Mouse (Mus musculus) forebrain, embryonic 13.5 days (tissue): ENCODE data around the gene Gm13696. TPM values are rescaled to one million over a fixed set of nuclear protein-coding genes. Genes with fewer than 3 reads are reported as not detected.
"Not testable (repeated sequence)": the region's sequence is repeated elsewhere in the genome, so short reads cannot be mapped to it uniquely, and the experiment has no call there.

Experiments used
- ATAC-seq: fragments of 200-750 bp; cut with Nextera tagmentation; 2 replicates; pipeline ENCODE4 v1.8.0; 2017
- H3K27ac ChIP-seq: fragments of 300-500 bp; sonication (generic); 2 replicates; pipeline ENCODE4 v1.5.1; 2015; ENCODE audit warnings: inconsistent platforms, mild to moderate bottlenecking, moderate library complexity
- H3K27me3 ChIP-seq: fragments of 300-500 bp; sonication (generic); 2 replicates; pipeline ENCODE4 v1.6.1; 2015; ENCODE audit warnings: mild to moderate bottlenecking, inconsistent platforms
- H3K36me3 ChIP-seq: fragments of 300-500 bp; sonication (generic); 2 replicates; pipeline ENCODE4 v1.6.1; 2015; ENCODE audit warnings: mild to moderate bottlenecking, inconsistent platforms; ENCODE audit not compliant: poor library complexity, severe bottlenecking
- H3K4me1 ChIP-seq: fragments of 300-500 bp; sonication (generic); 2 replicates; pipeline ENCODE4 v1.6.1; 2015; ENCODE audit warnings: inconsistent platforms
- H3K4me2 ChIP-seq: fragments of 300-500 bp; sonication (generic); 2 replicates; pipeline ENCODE4 v1.6.1; 2015; ENCODE audit warnings: inconsistent platforms, mild to moderate bottlenecking, moderate library complexity
- H3K4me3 ChIP-seq: fragments of 300-500 bp; sonication (generic); 2 replicates; pipeline ENCODE4 v1.5.1; 2015; ENCODE audit warnings: mild to moderate bottlenecking, inconsistent platforms
- H3K9ac ChIP-seq: fragments of 300-500 bp; sonication (generic); 2 replicates; pipeline ENCODE4 v1.6.1; 2015; ENCODE audit warnings: mild to moderate bottlenecking, inconsistent platforms
- H3K9me3 ChIP-seq: fragments of 300-500 bp; sonication (generic); replicated peaks from 2 replicates; pipeline ENCODE4 v1.6.1; 2016; ENCODE audit warnings: inconsistent platforms
- WGBS: fragments of 180-500 bp; shearing (Covaris S2); methylation state at CpG from one replicate; pipeline ENCODE4 v1.1.7; 2015; 5-methylcytosine and 5-hydroxymethylcytosine counted together
- polyA plus RNA-seq: library from polyadenylated mRNA; unstranded; fragments of >200 nt; fragmentation: Nextera tagmentation; extraction: Ambion mirVana; gene quantifications from 2 replicates; pipeline ENCODE4 v1.2.1, GENCODE M21; 2015

Gene Gm13696
- polyA plus RNA-seq, 1 experiment from 2014 or later, result not detected

DNA sequence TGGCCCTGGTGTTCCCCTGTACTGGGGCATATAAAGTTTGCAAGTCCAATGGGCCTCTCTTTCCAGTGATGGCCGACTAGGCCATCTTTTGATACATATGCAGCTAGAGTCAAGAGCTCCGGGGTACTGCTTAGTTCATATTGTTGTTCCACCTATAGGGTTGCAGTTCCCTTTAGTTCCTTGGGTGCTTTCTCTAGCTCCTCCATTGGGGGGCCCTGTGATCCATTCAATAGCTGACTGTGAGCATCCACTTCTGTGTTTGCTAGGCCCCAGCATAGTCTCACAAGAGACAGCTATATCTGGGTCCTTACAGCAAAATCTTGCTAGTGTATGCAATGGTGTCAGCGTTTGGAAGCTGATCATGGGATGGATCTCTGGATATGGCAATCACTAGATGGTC lies 21.6 kb downstream of the Gm13696 start:
- not testable (repeated sequence) for ATAC-seq, H3K36me3 ChIP-seq, H3K4me3 ChIP-seq, H3K9ac ChIP-seq, H3K4me2 ChIP-seq, H3K4me1 ChIP-seq, H3K27ac ChIP-seq, H3K27me3 ChIP-seq, H3K9me3 ChIP-seq
- no CpG with 5 or more reads among the region's 3 CpGs for WGBS

DNA sequence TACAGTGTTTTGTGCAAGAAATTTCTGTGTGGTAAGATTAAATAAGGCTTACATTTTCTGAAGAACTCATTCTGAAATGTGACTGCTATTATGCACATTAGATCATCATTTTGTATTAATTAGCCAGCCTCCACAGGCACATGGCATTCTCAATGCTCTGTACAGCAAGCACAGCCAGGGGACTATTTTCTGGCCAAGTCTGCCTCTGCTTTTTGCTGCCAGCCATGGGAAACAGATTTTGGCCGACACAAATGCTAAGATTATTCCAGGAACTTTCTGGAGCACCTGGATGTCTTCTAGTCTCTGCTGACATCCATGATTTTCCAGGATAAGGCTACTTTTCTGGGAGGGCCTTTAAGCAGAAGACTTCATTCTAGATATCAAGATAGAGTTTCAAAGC lies 36.0 kb downstream of the Gm13696 start:
- no peaks in the 10 kb centered on the region for H3K27me3 ChIP-seq
- WGBS, result 51% methylated on average over 1 of the region's 1 CpGs
- H3K9ac ChIP-seq, result no peak overlapping the region
- no peak overlapping the region for H3K4me2 ChIP-seq
- no peaks in the 10 kb centered on the region for H3K4me1 ChIP-seq
- H3K9me3 ChIP-seq, result no peaks in the 10 kb centered on the region
- no peak overlapping the region for H3K4me3 ChIP-seq
- no peak overlapping the region for H3K27ac ChIP-seq
- ATAC-seq, result 0 out of 2 replicates have a peak, but pooled peaks have one; percentile 65
- H3K36me3 ChIP-seq, result no peaks in the 10 kb centered on the region

DNA sequence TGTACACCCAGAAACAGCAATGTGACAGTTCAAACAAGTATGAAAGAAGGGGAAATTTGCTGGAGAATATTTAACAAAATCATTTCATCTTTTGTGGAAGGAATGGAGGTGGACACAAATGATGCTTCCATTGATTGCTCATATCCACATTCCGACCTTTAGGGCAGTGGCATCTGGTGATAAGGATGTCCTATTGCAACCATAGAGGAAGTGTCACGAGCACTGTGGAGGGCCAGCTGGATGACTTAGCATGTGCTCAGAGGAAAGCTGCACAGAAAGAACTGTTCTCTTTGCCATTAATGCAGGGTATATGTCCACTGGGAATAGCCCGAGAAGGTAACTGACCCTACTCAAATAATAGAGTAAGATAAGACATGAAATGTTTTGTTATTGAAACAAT lies 36.9 kb downstream of the Gm13696 start:
- Histone ChIP-seq H3K9ac (no peak overlapping the region), H3K36me3 (no peaks in the 10 kb centered on the region)
- WGBS, result 87% methylated on average over 3 of the region's 3 CpGs

DNA sequence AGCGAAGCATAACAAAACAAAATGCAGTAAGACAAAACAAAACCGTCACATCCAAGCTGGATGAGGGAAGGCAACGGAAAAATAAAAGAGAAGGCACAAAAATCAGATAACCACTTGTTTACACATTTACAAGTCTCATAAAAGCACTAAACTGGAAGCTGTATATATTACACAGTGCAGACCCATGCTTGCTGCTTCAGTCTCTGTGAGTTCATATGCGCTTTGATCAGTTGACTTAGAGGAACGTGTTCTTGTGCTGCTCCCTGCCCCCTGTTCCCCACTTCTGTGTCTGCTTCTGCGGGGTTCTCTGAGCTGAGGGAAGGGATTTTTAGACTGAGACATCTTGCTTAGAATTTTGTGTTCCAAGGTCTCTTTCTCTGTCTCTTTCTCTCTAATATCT lies 41.6 kb downstream of the Gm13696 start:
- H3K4me3 ChIP-seq, result no peak overlapping the region
- no peak overlapping the region for H3K4me2 ChIP-seq
- WGBS, result 73% methylated on average over 6 of the region's 6 CpGs
- no peaks in the 10 kb centered on the region for H3K27me3 ChIP-seq
- H3K9me3 ChIP-seq, result no peaks in the 10 kb centered on the region
- H3K36me3 ChIP-seq, result no peaks in the 10 kb centered on the region
- H3K27ac ChIP-seq, result no peak overlapping the region
- H3K4me1 ChIP-seq, result no peaks in the 10 kb centered on the region
- ATAC-seq, result no peak
- H3K9ac ChIP-seq, result no peak overlapping the region

More for the DNA sequence above, 36.9 kb downstream of the Gm13696 start:
- Histone ChIP-seq H3K4me1 (no peaks in the 10 kb centered on the region), H3K27me3 (no peaks in the 10 kb centered on the region), H3K4me2 (no peak overlapping the region), H3K9me3 (no peaks in the 10 kb centered on the region), H3K4me3 (no peak overlapping the region), H3K27ac (no peak overlapping the region)
- no peak for ATAC-seq

DNA sequence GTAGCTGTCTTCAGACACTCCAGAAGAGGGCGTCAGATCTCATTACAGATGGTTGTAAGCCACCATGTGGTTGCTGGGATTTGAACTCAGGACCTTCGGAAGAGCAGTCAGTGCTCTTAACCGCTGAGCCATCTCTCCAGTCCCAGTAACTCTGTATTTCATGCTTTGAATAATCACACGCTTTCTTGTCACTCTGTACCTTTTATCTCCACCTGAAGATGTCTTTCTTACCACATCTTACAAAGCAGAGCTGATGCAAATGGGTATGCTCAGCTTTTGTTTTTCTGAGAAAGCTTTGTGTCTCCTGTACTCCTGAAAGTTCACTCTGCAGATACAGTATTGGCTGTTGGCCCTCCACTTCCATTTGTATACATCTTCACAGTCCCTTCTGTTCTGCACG lies 43.4 kb downstream of the Gm13696 start:
- not testable (repeated sequence) for H3K9me3 ChIP-seq, H3K4me3 ChIP-seq, H3K9ac ChIP-seq, H3K27me3 ChIP-seq, H3K27ac ChIP-seq, ATAC-seq, H3K36me3 ChIP-seq, H3K4me1 ChIP-seq, H3K4me2 ChIP-seq
- 80% methylated on average over 5 of the region's 5 CpGs for WGBS

- H3K4me3 ChIP-seq, result no peak overlapping the region
- H3K27me3 ChIP-seq, result no peaks in the 10 kb centered on the region
- no peak for ATAC-seq
- H3K4me2 ChIP-seq, result no peak overlapping the region
- WGBS, result 87% methylated on average over 3 of the region's 3 CpGs
- no peaks in the 10 kb centered on the region for H3K36me3 ChIP-seq
- no peak overlapping the region for H3K9ac ChIP-seq
- no peak overlapping the region for H3K27ac ChIP-seq
- H3K9me3 ChIP-seq, result no peaks in the 10 kb centered on the region
- H3K4me1 ChIP-seq, result no peaks in the 10 kb centered on the region
Measured at GRCm38 (mm10) chr2:84018330-84018729, 45.4 kb downstream of the Gm13696 start.

DNA sequence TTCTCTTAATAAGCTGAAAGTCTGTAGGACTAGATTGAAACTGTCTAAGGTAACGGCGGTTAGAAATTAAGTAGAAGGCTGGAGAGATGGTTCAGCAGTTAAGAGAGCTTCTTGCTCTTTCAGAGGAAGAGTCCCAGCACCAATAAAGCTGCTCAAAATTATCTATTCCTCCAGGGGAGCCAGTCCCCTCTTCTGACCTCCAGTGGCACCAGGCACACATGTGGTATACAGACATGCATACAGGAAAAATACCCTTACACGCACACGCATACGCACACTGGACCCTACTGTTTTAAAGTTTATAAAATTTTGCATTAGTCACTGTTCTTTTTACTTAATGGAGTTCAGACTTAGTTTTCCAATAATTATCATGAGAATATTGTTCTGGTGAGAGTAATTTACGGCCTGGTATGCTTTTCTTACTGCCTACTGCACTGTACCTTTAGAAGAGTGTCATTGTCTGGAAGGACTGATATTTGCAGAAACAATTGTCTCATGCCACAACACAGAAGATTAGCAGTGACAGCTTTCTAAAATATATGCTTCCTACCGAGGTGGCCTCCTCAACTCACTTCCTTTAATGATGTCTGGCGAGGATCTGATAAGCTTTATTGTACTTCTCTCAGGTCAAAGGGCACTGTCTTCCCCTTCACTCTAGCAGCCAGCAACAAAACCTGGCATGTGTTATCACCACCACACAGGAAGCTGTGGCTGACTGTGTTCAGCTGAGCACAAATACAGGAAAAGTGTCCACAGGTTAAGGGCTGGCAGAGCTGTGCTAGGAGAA lies 46.8 kb downstream of the Gm13696 start:
- no peak for ATAC-seq
- H3K9ac ChIP-seq, result no peak overlapping the region
- H3K4me2 ChIP-seq, result no peak overlapping the region
- H3K36me3 ChIP-seq, result no peaks in the 10 kb centered on the region
- H3K27ac ChIP-seq, result no peak overlapping the region
- no peaks in the 10 kb centered on the region for H3K9me3 ChIP-seq
- no peaks in the 10 kb centered on the region for H3K27me3 ChIP-seq
- H3K4me1 ChIP-seq, result no peaks in the 10 kb centered on the region
- no peak overlapping the region for H3K4me3 ChIP-seq
- WGBS, result 81% methylated on average over 8 of the region's 8 CpGs

DNA sequence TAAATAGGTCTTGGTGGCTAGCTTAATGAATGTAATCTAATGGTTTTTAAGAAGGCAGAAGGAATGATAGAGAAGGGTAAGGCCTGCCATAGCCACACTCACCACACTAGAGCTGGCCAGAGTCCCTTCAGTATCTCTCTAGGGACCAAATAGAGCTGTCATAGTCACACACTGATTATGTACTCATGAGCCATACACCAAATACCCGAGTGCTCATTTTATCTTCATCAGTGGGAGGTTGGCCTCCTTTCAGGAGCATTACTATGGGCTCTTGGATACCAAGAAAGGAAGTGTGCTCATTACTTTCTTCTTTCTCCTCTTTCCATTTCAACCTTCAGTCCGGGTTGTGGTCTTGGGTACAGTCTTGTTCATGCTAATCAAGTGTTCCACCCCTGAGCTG lies 49.0 kb downstream of the Gm13696 start:
- Histone ChIP-seq H3K9me3 (no peaks in the 10 kb centered on the region), H3K9ac (no peak overlapping the region), H3K27me3 (no peaks in the 10 kb centered on the region), H3K4me1 (no peaks in the 10 kb centered on the region; the same call in 1 of the 2 replicates), H3K4me2 (no peak overlapping the region), H3K36me3 (no peaks in the 10 kb centered on the region), H3K27ac (no peak overlapping the region), H3K4me3 (no peak overlapping the region)
- WGBS, result 71% methylated on average over 2 of the region's 2 CpGs
- ATAC-seq, result no peak

DNA sequence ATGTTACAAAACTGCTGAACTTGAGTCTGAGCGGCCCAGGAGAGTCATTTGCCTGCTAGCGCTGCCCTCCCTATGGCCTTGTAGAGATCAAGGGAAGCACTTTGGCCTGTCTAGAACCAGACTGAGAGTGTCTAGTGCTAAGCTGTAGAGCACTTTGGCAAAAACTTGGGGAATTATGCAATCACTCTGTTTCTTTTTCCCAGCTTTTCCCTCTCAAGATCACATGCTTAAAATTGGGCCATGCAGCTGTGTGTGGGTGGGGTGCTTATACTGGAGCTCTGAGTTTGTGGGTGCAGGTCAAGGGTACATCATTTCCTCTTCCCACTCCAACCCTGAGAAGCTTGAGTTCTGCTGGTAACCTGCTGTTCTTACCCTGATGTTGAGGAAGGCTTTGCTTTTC lies 50.0 kb downstream of the Gm13696 start:
- WGBS, result 96% methylated on average over 2 of the region's 2 CpGs
- Histone ChIP-seq H3K4me1 (no peaks in the 10 kb centered on the region; the same call in 1 of the 2 replicates), H3K9ac (no peak overlapping the region), H3K27ac (no peak overlapping the region), H3K9me3 (no peaks in the 10 kb centered on the region), H3K27me3 (no peaks in the 10 kb centered on the region), H3K4me2 (no peak overlapping the region), H3K4me3 (no peak overlapping the region), H3K36me3 (no peaks in the 10 kb centered on the region)
- ATAC-seq, result no peak

GRCm38 (mm10) chr2:84023319-84023718 lies 50.4 kb downstream of the Gm13696 start:
- Histone ChIP-seq H3K4me3 (no peak overlapping the region), H3K9ac (no peak overlapping the region), H3K9me3 (no peaks in the 10 kb centered on the region), H3K36me3 (no peaks in the 10 kb centered on the region), H3K27ac (no peak overlapping the region), H3K27me3 (no peaks in the 10 kb centered on the region), H3K4me1 (no peaks in the 10 kb centered on the region; the same call in 1 of the 2 replicates), H3K4me2 (no peak overlapping the region)
- no peak for ATAC-seq
- WGBS, result 83% methylated on average over 2 of the region's 2 CpGs

Other genes with a start within 250 kb of the Gm13696 start
- 24.0 and 24.9 TPM in 2 replicates for gene Itgav, start 248.7 kb upstream of the Gm13696 start, polyA plus RNA-seq
- gene Fam171b, start 160.5 kb upstream of the Gm13696 start, polyA plus RNA-seq, result 47.2 and 55.0 TPM in 2 replicates
- not detected in 2 replicates for gene Zswim2, start 31.9 kb upstream of the Gm13696 start, polyA plus RNA-seq
- not detected in 2 replicates for gene Gm13698, start 17.4 kb upstream of the Gm13696 start, polyA plus RNA-seq
- gene Gm13693, start 11.6 kb upstream of the Gm13696 start, polyA plus RNA-seq, result not detected in 2 replicates
- gene Gm13695, start 5.8 kb upstream of the Gm13696 start, polyA plus RNA-seq, result not detected in 2 replicates
- gene Gm13694, start 5.8 kb downstream of the Gm13696 start, polyA plus RNA-seq, result not detected in 2 replicates
- not detected in 2 replicates for gene Gm13697, start 11.6 kb downstream of the Gm13696 start, polyA plus RNA-seq
- not detected in 2 replicates for gene Gm13691, start 17.4 kb downstream of the Gm13696 start, polyA plus RNA-seq